ENCODE assay signal across 8 mouse cellular contexts in genomic region chr12:84362872-84363271, GRCm38 (mm10). TPM values are rescaled to one million over a fixed set of nuclear protein-coding genes. Genes with fewer than 3 reads are reported as not detected.
DNase-seq lines count a peak whose midpoint lies in the region; ATAC-seq and TF ChIP-seq lines count a peak whose summit lies in the region.

No protein-coding gene starts in this region.

- H3K36me3 ChIP-seq in testis, adult 2 months (ENCODE audit: control insufficient read depth, insufficient read depth, low read length): no peaks in the 10 kb centered on the region; the same call in none of the 2 replicates
- peaks cover 11% of the 10 kb centered on the region for H3K36me3 ChIP-seq in liver, embryonic 12.5 days

- H3K4me3 ChIP-seq in testis, adult 2 months (ENCODE audit: control insufficient read depth, low read depth, low read length): peak overlapping the region; percentile 64
- peak overlapping the region; percentile 93 for H3K4me3 ChIP-seq in liver, embryonic 12.5 days

- H3K9me3 ChIP-seq in liver, embryonic 12.5 days (replicated peaks): no peaks in the 10 kb centered on the region

- ATAC-seq in liver, embryonic 12.5 days: no peak

- no peak for TF ChIP-seq CTCF in testis, adult 2 months (IDR thresholded peaks at IDR 0.05; ENCODE audit: control insufficient read depth, insufficient read depth, insufficient replicate concordance, low read depth, low read length)

- peak overlapping the region; percentile 85 for H3K9ac ChIP-seq in liver, embryonic 12.5 days

- H3K27ac ChIP-seq in testis, adult 2 months (ENCODE audit: control insufficient read depth, insufficient read depth, low read depth, low read length): no peak overlapping the region
- H3K27ac ChIP-seq in liver, embryonic 12.5 days: no peak overlapping the region

- H3K4me2 ChIP-seq in liver, embryonic 12.5 days: peak overlapping the region; percentile 80

- no peaks in the 10 kb centered on the region for H3K4me1 ChIP-seq in testis, adult 2 months (ENCODE audit: control insufficient read depth, insufficient read depth, low read length)
- H3K4me1 ChIP-seq in liver, embryonic 12.5 days: peaks cover 65% of the 10 kb centered on the region

- H3K27me3 ChIP-seq in testis, adult 2 months (ENCODE audit: control insufficient read depth, insufficient read depth, low read length): no peaks in the 10 kb centered on the region
- H3K27me3 ChIP-seq in liver, embryonic 12.5 days (replicated peaks): no peaks in the 10 kb centered on the region

- TF ChIP-seq POLR2A in testis, adult 2 months (IDR thresholded peaks at IDR 0.05; ENCODE audit: control insufficient read depth, low read depth, low read length): no peak

- WGBS in liver, embryonic 12.5 days (ENCODE audit: insufficient replicate concordance): 33% methylated on average over 2 of the region's 2 CpGs

- DNase-seq in adrenal gland, adult 8-10 months: peak; percentile 47
- DNase-seq in adrenal gland, postnatal 25 days: no peak
- no peak for DNase-seq in testis, postnatal 10 days (ENCODE audit: low spot score)
- no peak for DNase-seq in natural killer cell, adult 2 months (ENCODE audit: low spot score in 2 of 2)
- DNase-seq in cerebellum, postnatal 14 days: no peak
- no peak for DNase-seq in spleen, adult 12 weeks (ENCODE audit: low spot score)

RNA-seq across cellular contexts. Expression of gene Fam161b, which starts 1.2 kb away (rescaled TPM):
- total RNA-seq in adrenal gland, adult 8-10 months (2022): 1 to 10 TPM; 2.3 to 3.9 (median 3.3) TPM
- 2.9 and 3.0 TPM in 2 replicates for total RNA-seq in adrenal gland, postnatal 25 days (2021)
- polyA plus RNA-seq in testis, adult 2 months (2012; rRNA removed): 9.4 TPM in 2 replicates
- 2.3 and 2.4 TPM in 2 replicates for polyA plus RNA-seq in liver, embryonic 12.5 days (2016; fragmentation: Nextera tagmentation; extraction: Ambion mirVana)

RNA-seq across cellular contexts. Expression of gene Coq6, which starts 1.4 kb away (rescaled TPM):
- total RNA-seq in adrenal gland, adult 8-10 months (2022): 10 to 100 TPM; 35.6 to 54.7 (median 43.9) TPM
- 53.9 and 67.3 TPM in 2 replicates for total RNA-seq in adrenal gland, postnatal 25 days (2021)
- 41.7 and 41.8 TPM in 2 replicates for polyA plus RNA-seq in testis, adult 2 months (2012; rRNA removed)
- polyA plus RNA-seq in liver, embryonic 12.5 days (2016; fragmentation: Nextera tagmentation; extraction: Ambion mirVana): 31.9 and 34.1 TPM in 2 replicates

RNA-seq across cellular contexts. Expression of gene Entpd5, which starts 46.0 kb away (rescaled TPM):
- 100 to 1,000 TPM; 101 to 157 (median 123) TPM for total RNA-seq in adrenal gland, adult 8-10 months (2022)
- total RNA-seq in adrenal gland, postnatal 25 days (2021): 137 and 159 TPM in 2 replicates
- 12.5 and 12.7 TPM in 2 replicates for polyA plus RNA-seq in testis, adult 2 months (2012; rRNA removed)
- polyA plus RNA-seq in liver, embryonic 12.5 days (2016; fragmentation: Nextera tagmentation; extraction: Ambion mirVana): 11.5 and 12.0 TPM in 2 replicates

RNA-seq across cellular contexts. Expression of gene Bbof1, which starts 46.0 kb away (rescaled TPM):
- total RNA-seq in adrenal gland, adult 8-10 months (2022): 1 to 10 TPM; 1.2 to 3.5 (median 2.0) TPM
- 3.5 and 4.3 TPM in 2 replicates for total RNA-seq in adrenal gland, postnatal 25 days (2021)
- polyA plus RNA-seq in testis, adult 2 months (2012; rRNA removed): 26.9 and 33.0 TPM in 2 replicates
- 0.51 and 0.78 TPM in 2 replicates for polyA plus RNA-seq in liver, embryonic 12.5 days (2016; fragmentation: Nextera tagmentation; extraction: Ambion mirVana)

RNA-seq across cellular contexts. Expression of gene Zfp410, which starts 46.2 kb away (rescaled TPM):
- 10 to 100 TPM; 30.6 to 50.0 (median 36.0) TPM for total RNA-seq in adrenal gland, adult 8-10 months (2022)
- 41.4 and 42.0 TPM in 2 replicates for total RNA-seq in adrenal gland, postnatal 25 days (2021)
- 12.8 and 15.6 TPM in 2 replicates for polyA plus RNA-seq in testis, adult 2 months (2012; rRNA removed)
- 51.0 and 51.9 TPM in 2 replicates for polyA plus RNA-seq in liver, embryonic 12.5 days (2016; fragmentation: Nextera tagmentation; extraction: Ambion mirVana)
